Comparison of ENCODE assay signal across 8 mouse cellular contexts in the genomic region with DNA sequence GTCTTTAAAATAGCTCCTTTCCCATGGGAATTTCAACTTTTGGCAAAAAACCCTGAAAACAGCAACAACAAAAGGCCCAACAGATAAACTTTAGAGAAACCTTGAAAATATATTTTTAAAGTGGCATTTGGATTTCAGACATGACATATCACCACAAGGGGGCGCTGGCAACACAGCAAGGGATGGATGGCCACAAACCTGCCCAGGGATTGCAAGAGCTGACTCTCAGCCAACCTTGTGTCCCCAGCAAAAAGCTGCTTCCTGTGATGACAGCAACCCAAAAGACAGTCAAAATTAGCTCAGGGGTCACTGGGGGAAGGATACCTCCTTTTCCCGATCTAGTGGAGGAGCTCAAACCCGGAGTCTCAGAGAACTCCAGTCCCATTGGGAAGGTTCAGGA. TPM values are rescaled to one million over a fixed set of nuclear protein-coding genes. Genes with fewer than 3 reads are reported as not detected.
DNase-seq lines count a peak whose midpoint lies in the region; ATAC-seq lines count a peak whose summit lies in the region.

No protein-coding gene starts in this region.

- WGBS in lung, embryonic 16.5 days: 5% methylated on average over 3 of the region's 3 CpGs

- no peak overlapping the region for H3K4me2 ChIP-seq in lung, embryonic 16.5 days (ENCODE audit: low read depth, low read length)

- no peaks in the 10 kb centered on the region for H3K4me1 ChIP-seq in lung, embryonic 16.5 days (replicated peaks; ENCODE audit: control insufficient read depth, insufficient read depth, low read length)

- no peaks in the 10 kb centered on the region for H3K27me3 ChIP-seq in lung, embryonic 16.5 days (ENCODE audit: control insufficient read depth, insufficient read depth, low read depth, low read length)

- H3K27ac ChIP-seq in lung, embryonic 16.5 days (ENCODE audit: low read length): no peak overlapping the region

- H3K9ac ChIP-seq in lung, embryonic 16.5 days (ENCODE audit: low read length): no peak overlapping the region

- DNase-seq in CD4-positive, CD25-positive, alpha-beta regulatory T cell, adult 2 months (ENCODE audit: low read depth, low spot score): peak; percentile 88
- DNase-seq in adrenal gland, adult (ENCODE audit: inconsistent age in 2 of 2, low spot score in 1 of 2): peak; percentile 77 to 95
- DNase-seq in layer of hippocampus, adult 11-12 months (ENCODE audit: low spot score): peak; percentile 84
- DNase-seq in retina, postnatal 1 day: peak; percentile 85
- DNase-seq in urinary bladder, adult 18-20 months (ENCODE audit: low spot score in 2 of 2): peak; percentile 45 to 64

- no peak overlapping the region for H3K4me3 ChIP-seq in lung, embryonic 16.5 days (ENCODE audit: low read length)

- H3K36me3 ChIP-seq in lung, embryonic 16.5 days (ENCODE audit: control insufficient read depth, insufficient read depth, low read length): no peaks in the 10 kb centered on the region

- ATAC-seq in common myeloid progenitor, adult 5-6 weeks (replicated peaks; ENCODE audit: low read depth, poor library complexity, severe bottlenecking): peak; percentile 95
- ATAC-seq in granulocyte monocyte progenitor cell, adult 5-6 weeks (replicated peaks; ENCODE audit: poor library complexity, severe bottlenecking): peak; percentile 94
- peak; percentile 28; the same call in 1 of the 2 replicates for ATAC-seq in lung, embryonic 16.5 days (ENCODE audit: low read depth)

- no peaks in the 10 kb centered on the region for H3K9me3 ChIP-seq in lung, embryonic 16.5 days (ENCODE audit: control insufficient read depth, low read length)

RNA-seq across cellular contexts. Expression of gene Cyp2u1, which starts 17.2 kb away (rescaled TPM):
- total RNA-seq in common myeloid progenitor, adult 5-6 weeks (2017): 0.23 and 0.24 TPM in 2 replicates
- 0.06 TPM in 1 of 2 replicates, not detected in the other for total RNA-seq in granulocyte monocyte progenitor cell, adult 5-6 weeks (2014; fragmentation: Nextera tagmentation)
- total RNA-seq in granulocyte monocyte progenitor cell, adult 5-6 weeks (2017): 0.15 and 0.78 TPM in 2 replicates
- 1.6 and 2.7 TPM in 2 replicates for polyA plus RNA-seq in lung, embryonic 16.5 days (2015; fragmentation: Nextera tagmentation; extraction: Ambion mirVana)

RNA-seq across cellular contexts. Expression of gene Hadh, which starts 48.3 kb away (rescaled TPM):
- 49.8 and 64.4 TPM in 2 replicates for total RNA-seq in common myeloid progenitor, adult 5-6 weeks (2017)
- 57.0 and 60.6 TPM in 2 replicates for total RNA-seq in granulocyte monocyte progenitor cell, adult 5-6 weeks (2014; fragmentation: Nextera tagmentation)
- total RNA-seq in granulocyte monocyte progenitor cell, adult 5-6 weeks (2017): 73.5 and 74.7 TPM in 2 replicates
- 121 and 123 TPM in 2 replicates for polyA plus RNA-seq in lung, embryonic 16.5 days (2015; fragmentation: Nextera tagmentation; extraction: Ambion mirVana)

Comparison
In these comparisons a context has a peak if more than half of its experiments do, and no peak if none do; other contexts are left out.
1. ATAC-seq: peak in every context shown above with its lines; median percentile 95 in common myeloid progenitor, adult 5-6 weeks; 94 in granulocyte monocyte progenitor cell, adult 5-6 weeks; 28 in lung, embryonic 16.5 days.